Mouse (Mus musculus) urinary bladder, postnatal 25 days (tissue): ENCODE results near the gene Spon2.

Experiments
- DNase-seq: peaks from one replicate; pipeline ENCODE4 v3.0.0; 2022; ENCODE audit warnings: low spot score

Gene Spon2

GRCm38 (mm10) chr5:33217663-33218062 lies 592 bp downstream of the Spon2 start:
- no peak for DNase-seq

DNA sequence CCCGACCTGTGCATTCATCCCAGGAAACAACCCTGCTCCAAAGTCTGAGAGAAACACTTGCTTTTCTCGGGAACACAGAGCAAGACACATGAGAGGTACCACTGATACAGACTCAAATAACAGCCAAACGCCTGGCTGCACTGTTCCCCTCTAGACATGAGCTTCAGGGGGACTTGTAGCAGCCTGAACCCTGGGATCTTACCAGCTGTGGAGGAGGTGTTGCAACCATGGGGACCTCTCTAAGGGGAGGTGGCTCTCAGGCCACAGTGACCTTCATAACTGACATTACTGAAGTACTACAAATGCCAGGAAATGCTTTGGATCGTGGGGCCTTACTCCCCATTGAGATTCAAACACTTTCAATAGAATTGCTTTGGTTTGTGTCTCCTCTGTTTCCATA lies 3.5 kb downstream of the Spon2 start:
- DNase-seq, result no peak

- no peak for DNase-seq
Observed at GRCm38 (mm10) chr5:33211254-33211653, 7.0 kb downstream of the Spon2 start.

GRCm38 (mm10) chr5:33210515-33210914 lies 7.7 kb downstream of the Spon2 start:
- no peak for DNase-seq

DNA sequence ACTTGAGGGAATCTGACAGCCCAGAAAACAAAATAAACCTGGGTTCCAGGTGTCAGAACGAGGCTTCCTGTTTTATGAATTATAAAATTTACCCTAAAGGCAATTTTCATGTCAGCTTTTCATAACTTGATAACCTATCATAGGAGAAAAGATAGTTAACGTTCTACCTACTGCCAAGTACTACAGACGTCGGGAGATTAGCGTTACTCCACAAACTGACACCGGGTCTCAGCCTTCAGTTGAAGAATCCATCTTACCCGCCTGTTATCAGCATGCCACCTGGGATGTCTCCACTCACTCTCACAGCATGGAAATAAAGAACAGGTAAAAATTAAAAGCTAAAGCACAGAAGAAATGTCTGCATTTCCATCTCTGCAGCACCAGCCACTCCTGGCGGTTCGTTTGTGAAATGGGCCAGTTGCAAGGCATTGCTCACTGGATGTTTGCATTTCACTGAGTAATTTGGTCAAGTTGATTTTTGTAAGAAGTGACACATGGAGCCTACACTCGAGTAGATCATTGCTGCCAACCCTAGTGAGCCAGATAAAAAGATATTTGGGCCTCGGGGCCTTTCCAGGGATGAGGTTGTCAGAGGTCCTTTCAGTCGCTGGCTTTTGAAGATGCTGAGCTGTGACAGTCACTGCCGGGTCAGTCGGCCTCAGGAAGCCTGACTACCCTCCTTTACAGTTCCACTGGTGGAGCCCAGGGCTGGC lies 9.6 kb downstream of the Spon2 start:
- DNase-seq, result no peak

GRCm38 (mm10) chr5:33207136-33207535 lies 11.1 kb downstream of the Spon2 start:
- no peak for DNase-seq

DNA sequence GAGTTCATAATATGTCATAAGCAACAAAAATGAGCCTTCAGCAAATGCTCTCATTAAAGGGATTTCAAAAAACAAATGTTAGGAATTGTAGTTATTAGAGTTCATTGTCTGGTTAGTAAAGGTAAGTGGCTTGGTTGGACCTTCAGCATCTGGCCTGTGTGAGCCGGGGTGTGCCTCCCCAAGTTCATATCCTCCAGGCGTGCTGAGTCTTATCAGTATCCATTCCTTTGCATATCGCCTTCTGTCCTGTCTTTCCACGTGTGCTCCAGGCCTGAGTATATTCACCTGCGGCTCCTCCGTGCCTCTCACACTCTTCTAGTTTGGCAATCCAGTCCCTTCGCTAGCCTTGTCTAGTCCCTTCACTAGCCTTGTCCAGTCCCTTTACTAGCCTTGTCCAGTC lies 11.9 kb downstream of the Spon2 start:
- no peak for DNase-seq

DNA sequence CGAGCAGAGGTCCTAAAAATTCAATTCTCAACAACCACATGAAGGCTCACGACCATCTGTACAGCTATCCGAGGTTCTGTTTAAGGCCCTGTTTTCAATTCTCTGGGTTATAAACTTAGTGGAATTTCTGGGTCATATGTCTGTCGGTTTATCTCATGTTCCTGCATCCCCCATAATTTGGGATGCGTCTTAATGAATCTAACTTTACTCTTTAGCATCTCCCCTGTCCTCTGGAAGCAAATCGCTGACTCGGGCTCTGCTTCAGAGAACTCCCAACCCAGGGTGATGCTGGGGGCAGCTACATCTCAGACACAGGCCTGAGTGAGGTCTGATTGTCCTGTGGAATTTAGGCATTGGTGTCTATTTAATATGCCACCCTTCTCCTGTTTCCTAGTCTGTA lies 14.0 kb downstream of the Spon2 start:
- DNase-seq, result no peak

DNA sequence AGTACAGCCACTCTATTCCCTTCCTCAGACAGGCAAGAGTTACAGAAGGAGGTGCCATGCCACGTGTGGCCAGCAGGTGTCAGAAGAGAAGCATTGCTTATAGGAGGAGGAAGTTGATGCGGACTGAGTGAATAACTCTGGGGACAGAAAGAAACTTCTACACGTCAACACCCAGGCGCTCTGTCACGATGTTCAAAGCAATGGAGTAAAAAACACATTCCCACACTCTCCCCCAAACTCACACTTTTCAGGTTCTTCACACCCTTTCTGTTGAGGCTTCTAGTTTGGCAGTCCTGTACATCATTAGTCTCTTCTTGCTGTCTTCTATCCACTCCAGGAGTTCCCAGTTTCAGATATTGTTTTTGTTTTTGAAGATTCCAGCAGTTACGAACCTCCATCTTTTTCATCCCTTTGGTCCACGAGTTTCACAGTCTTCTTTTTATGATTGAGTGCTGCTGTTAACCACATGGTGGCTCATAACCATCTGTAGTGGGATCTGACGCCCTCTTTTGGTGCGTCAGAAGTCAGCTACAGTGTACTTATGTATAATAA lies 14.5 kb downstream of the Spon2 start:
- peak; percentile 76 for DNase-seq

DNA sequence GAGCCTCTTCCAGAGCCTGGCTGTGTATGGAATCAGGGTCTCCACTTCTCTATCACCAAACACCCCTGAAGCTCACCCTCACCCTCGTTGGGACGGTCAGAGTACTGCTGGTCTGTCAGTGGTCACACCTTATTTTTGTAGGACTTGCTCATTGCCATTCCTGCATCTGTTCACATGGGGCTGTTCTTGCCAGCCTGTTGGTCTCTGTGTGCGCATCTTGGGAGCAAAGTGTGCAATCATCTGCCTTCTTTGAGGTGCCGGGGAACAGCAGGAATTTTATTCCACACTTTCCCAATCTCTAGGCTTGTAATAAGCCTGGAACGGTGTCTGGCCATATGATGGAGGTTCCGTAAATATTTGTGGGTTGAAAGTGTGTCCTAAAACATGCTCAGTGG lies 15.1 kb downstream of the Spon2 start:
- no peak for DNase-seq

- no peak for DNase-seq
Observed at GRCm38 (mm10) chr5:33202516-33203170, 15.6 kb downstream of the Spon2 start.

GRCm38 (mm10) chr5:33201697-33202096 lies 16.6 kb downstream of the Spon2 start:
- DNase-seq, result no peak

DNA sequence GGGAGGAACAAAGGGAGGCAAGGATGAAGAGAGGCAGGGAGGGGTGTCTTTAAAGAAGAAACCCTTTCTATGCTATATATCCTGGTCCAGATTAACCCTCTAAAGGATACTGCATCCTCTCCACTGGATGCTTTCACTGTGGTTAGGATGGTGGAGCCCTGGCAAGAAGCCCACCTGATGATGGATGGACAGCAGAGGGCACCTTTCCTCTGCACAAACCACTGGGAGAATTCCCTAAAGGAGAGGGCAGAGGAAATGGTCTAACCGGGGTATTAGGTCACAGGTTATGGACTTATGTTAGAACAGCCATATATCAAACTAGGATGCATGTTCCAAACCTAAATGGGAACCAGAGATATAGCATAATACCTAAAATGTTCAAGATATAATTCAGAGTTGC lies 18.2 kb downstream of the Spon2 start:
- no peak for DNase-seq

- DNase-seq, result no peak
Observed at GRCm38 (mm10) chr5:33195246-33195852, 22.9 kb downstream of the Spon2 start.

DNA sequence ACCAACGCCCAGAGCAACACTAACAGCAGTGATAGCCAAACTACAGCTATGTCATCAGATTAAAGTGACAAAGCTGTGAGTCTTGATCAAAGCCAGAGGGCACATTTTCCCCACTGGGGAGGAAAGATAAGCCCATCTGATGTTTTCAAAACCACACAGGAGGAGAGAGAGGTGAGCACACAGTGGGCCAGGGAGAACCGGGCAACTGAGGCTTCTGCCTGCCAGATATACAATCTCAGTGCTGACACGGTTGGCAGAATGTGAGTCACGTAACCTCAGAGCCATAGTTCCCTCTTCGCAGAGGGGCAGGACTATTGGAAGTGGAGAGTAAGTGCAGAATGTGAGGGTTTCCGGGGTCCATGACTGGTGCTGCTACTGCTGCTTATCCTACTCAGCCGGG lies 24.7 kb downstream of the Spon2 start:
- no peak for DNase-seq
